Mouse (Mus musculus): ENCODE results near the gene Spata5. TPM values are rescaled to one million over a fixed set of nuclear protein-coding genes. Genes with fewer than 3 reads are reported as not detected.

Spata5 gene
- polyA plus RNA-seq, 1 experiment from 2014 or later = 17.8 TPM

DNA sequence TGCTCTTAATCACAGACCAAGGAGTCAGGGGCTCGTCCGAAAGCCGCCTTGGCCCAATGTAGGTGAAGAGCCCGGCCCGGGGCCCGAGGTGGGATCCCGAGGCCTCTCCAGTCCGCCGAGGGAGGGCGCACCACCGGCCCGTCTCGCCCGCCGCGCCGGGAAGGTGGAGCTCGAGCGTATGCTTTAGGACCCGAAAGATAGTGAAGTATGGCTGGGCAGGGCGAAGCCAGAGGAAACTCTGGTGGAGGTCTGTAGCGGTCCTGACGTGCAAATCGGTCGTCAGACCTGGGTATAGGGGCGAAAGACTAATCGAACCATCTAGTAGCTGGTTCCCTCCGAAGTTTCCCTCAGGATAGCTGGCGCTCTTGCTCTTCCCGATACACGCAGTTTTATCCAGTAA lies 61.6 kb downstream of the Spata5 start:
- H3K9me3 ChIP-seq (replicated peaks) = no peaks in the 10 kb centered on the region
- 90% methylated on average over 31 of the region's 31 CpGs for whole genome bisulfite sequencing (ENCODE audit: insufficient replicate concordance)
- H3K4me1 ChIP-seq (replicated peaks) = peaks cover 25% of the 10 kb centered on the region
- H3K27ac ChIP-seq (replicated peaks) = no peak overlapping the region
- peaks cover 4% of the 10 kb centered on the region; the same call in 1 of the 2 replicates for H3K36me3 ChIP-seq (replicated peaks)
- no peaks in the 10 kb centered on the region for H3K27me3 ChIP-seq
- H3K9ac ChIP-seq = no peak overlapping the region
- no peak overlapping the region for H3K4me2 ChIP-seq
- no peak overlapping the region for H3K4me3 ChIP-seq (replicated peaks)
- ATAC-seq (ENCODE audit: insufficient read depth) = no peak

DNA sequence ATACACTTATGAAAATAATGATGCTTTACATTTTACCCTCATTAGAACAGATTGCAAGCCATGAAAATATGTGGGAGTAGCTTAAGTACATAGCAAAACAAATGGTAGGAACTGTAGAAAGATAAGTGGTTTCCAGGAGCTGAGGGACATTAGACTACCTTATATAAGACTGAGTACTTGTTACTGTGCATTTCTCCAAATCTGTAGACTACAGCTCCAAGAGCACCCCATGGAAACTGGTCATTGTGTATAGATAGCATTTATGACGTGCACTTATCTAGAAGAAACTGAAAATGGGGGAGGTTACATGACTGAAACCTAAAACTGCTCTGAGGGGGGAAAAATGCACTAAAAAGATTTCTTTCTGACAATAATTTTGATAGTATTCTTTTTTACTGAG lies 63.0 kb downstream of the Spata5 start:
- WGBS (ENCODE audit: insufficient replicate concordance) = 21% methylated on average over 1 of the region's 1 CpGs
- peak; percentile 69 for ATAC-seq (ENCODE audit: insufficient read depth)
- no peaks in the 10 kb centered on the region for H3K27me3 ChIP-seq

DNA sequence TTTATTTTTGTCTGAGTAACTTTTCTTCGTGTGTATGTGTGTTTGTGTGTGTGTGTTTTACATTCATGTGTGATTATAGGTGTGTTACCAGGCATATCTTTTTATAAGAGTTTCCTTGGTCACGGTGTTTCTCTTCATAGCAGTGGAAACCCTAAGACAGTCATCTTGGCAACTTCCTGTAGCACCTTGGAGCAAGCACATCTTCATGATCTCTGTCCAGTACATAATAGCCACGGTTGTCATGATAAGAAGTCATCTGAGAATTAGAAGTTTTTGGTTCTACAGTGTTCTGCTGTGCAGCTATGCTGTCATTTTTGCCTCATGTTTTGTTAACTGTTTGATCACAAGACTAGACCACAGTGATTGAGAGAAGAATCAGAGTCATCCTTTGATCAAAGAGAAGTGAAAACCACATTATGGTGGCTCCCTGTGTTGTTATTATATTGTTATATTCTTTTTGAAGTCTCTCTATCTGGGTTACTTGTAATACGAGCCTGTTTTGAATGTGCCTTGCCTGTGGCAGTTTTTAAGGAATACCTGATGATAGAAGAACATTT lies 64.1 kb downstream of the Spata5 start:
- no peak overlapping the region for H3K27ac ChIP-seq (replicated peaks)
- no peak overlapping the region for H3K4me3 ChIP-seq (replicated peaks)
- 69% methylated on average over 4 of the region's 4 CpGs for WGBS (ENCODE audit: insufficient replicate concordance)
- peaks cover 4% of the 10 kb centered on the region; the same call in 1 of the 2 replicates for H3K36me3 ChIP-seq (replicated peaks)
- ATAC-seq (ENCODE audit: insufficient read depth) = no peak
- H3K9me3 ChIP-seq (replicated peaks) = no peaks in the 10 kb centered on the region
- no peak overlapping the region for H3K4me2 ChIP-seq
- no peak overlapping the region for H3K9ac ChIP-seq
- H3K4me1 ChIP-seq (replicated peaks) = peaks cover 35% of the 10 kb centered on the region
- H3K27me3 ChIP-seq = no peaks in the 10 kb centered on the region

More for the DNA sequence above, 63.0 kb downstream of the Spata5 start:
- H3K9me3 ChIP-seq (replicated peaks) = no peaks in the 10 kb centered on the region
- no peak overlapping the region for H3K9ac ChIP-seq
- H3K27ac ChIP-seq (replicated peaks) = peak overlapping the region; percentile 11
- no peak overlapping the region for H3K4me2 ChIP-seq
- H3K4me1 ChIP-seq (replicated peaks) = peaks cover 30% of the 10 kb centered on the region
- H3K36me3 ChIP-seq (replicated peaks) = peaks cover 4% of the 10 kb centered on the region; the same call in 1 of the 2 replicates
- H3K4me3 ChIP-seq (replicated peaks) = no peak overlapping the region

GRCm38 (mm10) chr3:37487639-37488038 lies 67.9 kb downstream of the Spata5 start:
- no peaks in the 10 kb centered on the region for H3K27me3 ChIP-seq
- no peaks in the 10 kb centered on the region for H3K9me3 ChIP-seq (replicated peaks)
- H3K4me3 ChIP-seq (replicated peaks) = no peak overlapping the region
- no peak overlapping the region for H3K4me2 ChIP-seq
- H3K4me1 ChIP-seq (replicated peaks) = peaks cover 31% of the 10 kb centered on the region
- ATAC-seq (ENCODE audit: insufficient read depth) = peak; percentile 70
- H3K9ac ChIP-seq = no peak overlapping the region
- no peaks in the 10 kb centered on the region for H3K36me3 ChIP-seq (replicated peaks)
- H3K27ac ChIP-seq (replicated peaks) = no peak overlapping the region
- 34% methylated on average over 2 of the region's 2 CpGs for WGBS (ENCODE audit: insufficient replicate concordance)

GRCm38 (mm10) chr3:37488173-37488572 lies 68.5 kb downstream of the Spata5 start:
- Histone ChIP-seq H3K4me3 (replicated peaks) (no peak overlapping the region), H3K27ac (replicated peaks) (no peak overlapping the region; the same call in 1 of the 2 replicates), H3K36me3 (replicated peaks) (no peaks in the 10 kb centered on the region), H3K9me3 (replicated peaks) (no peaks in the 10 kb centered on the region), H3K4me1 (replicated peaks) (peaks cover 26% of the 10 kb centered on the region), H3K9ac (no peak overlapping the region), H3K27me3 (no peaks in the 10 kb centered on the region), H3K4me2 (no peak overlapping the region)
- peak; percentile 47 for ATAC-seq (ENCODE audit: insufficient read depth)

- WGBS (ENCODE audit: insufficient replicate concordance) = 55% methylated on average over 3 of the region's 3 CpGs
- Histone ChIP-seq H3K27ac (replicated peaks) (no peak overlapping the region; the same call in 1 of the 2 replicates), H3K9ac (no peak overlapping the region), H3K36me3 (replicated peaks) (no peaks in the 10 kb centered on the region), H3K4me1 (replicated peaks) (peaks cover 22% of the 10 kb centered on the region), H3K4me2 (no peak overlapping the region), H3K4me3 (replicated peaks) (no peak overlapping the region), H3K9me3 (replicated peaks) (no peaks in the 10 kb centered on the region), H3K27me3 (no peaks in the 10 kb centered on the region)
- ATAC-seq (ENCODE audit: insufficient read depth) = no peak
Observed at GRCm38 (mm10) chr3:37490025-37490424, 70.3 kb downstream of the Spata5 start.

- Histone ChIP-seq H3K36me3 (replicated peaks) (no peaks in the 10 kb centered on the region), H3K4me3 (replicated peaks) (no peak overlapping the region), H3K4me1 (replicated peaks) (peaks cover 14% of the 10 kb centered on the region), H3K9ac (no peak overlapping the region), H3K9me3 (replicated peaks) (no peaks in the 10 kb centered on the region), H3K27ac (replicated peaks) (no peak overlapping the region), H3K4me2 (no peak overlapping the region), H3K27me3 (no peaks in the 10 kb centered on the region)
- no peak for ATAC-seq (ENCODE audit: insufficient read depth)
- 56% methylated on average over 1 of the region's 1 CpGs for WGBS (ENCODE audit: insufficient replicate concordance)
Observed at GRCm38 (mm10) chr3:37500939-37501338, 81.2 kb downstream of the Spata5 start.

GRCm38 (mm10) chr3:37502552-37502951 lies 82.9 kb downstream of the Spata5 start:
- no peaks in the 10 kb centered on the region for H3K9me3 ChIP-seq (replicated peaks)
- 59% methylated on average over 2 of the region's 2 CpGs for WGBS (ENCODE audit: insufficient replicate concordance)
- ATAC-seq (ENCODE audit: insufficient read depth) = no peak
- 0 out of 2 replicates have a peak overlapping the region, but pooled peaks have one; percentile 1 for H3K27ac ChIP-seq (replicated peaks)
- peaks cover 14% of the 10 kb centered on the region for H3K4me1 ChIP-seq (replicated peaks)
- no peaks in the 10 kb centered on the region for H3K36me3 ChIP-seq (replicated peaks)
- no peaks in the 10 kb centered on the region for H3K27me3 ChIP-seq
- no peak overlapping the region for H3K4me2 ChIP-seq
- no peak overlapping the region for H3K4me3 ChIP-seq (replicated peaks)
- no peak overlapping the region for H3K9ac ChIP-seq

DNA sequence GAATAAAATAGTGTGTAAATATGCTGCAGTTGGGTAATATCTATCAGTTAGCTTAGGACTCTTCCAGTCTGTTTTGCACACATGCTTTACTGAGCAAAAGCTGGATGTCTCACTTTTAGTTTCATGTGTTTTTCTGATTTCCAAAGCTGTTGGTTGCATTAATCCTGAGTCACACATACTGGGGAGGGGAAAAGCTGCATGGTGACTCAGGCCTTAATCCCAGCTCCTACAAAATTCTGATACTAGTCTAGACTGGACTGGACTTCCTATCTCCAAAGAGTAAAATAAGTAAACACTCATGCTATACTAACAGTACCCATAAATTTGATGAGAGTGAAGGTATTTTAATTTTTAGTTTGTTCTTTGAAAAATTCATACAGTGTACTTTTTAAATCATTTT lies 84.2 kb downstream of the Spata5 start:
- peak; percentile 71 for ATAC-seq (ENCODE audit: insufficient read depth)
- H3K27me3 ChIP-seq = no peaks in the 10 kb centered on the region

GRCm38 (mm10) chr3:37510055-37511032 lies 90.6 kb downstream of the Spata5 start:
- Histone ChIP-seq H3K36me3 (replicated peaks) (no peaks in the 10 kb centered on the region), H3K4me2 (peak overlapping the region; percentile 54), H3K9me3 (replicated peaks) (no peaks in the 10 kb centered on the region), H3K27me3 (no peaks in the 10 kb centered on the region), H3K4me3 (replicated peaks) (no peak overlapping the region), H3K27ac (replicated peaks) (peak overlapping the region; percentile 94), H3K9ac (peak overlapping the region; percentile 25; the same call in 1 of the 2 replicates), H3K4me1 (replicated peaks) (peaks cover 48% of the 10 kb centered on the region)
- peak; percentile 99 for ATAC-seq (ENCODE audit: insufficient read depth)
- 40% methylated on average over 7 of the region's 7 CpGs for WGBS (ENCODE audit: insufficient replicate concordance)

More for the DNA sequence above, 84.2 kb downstream of the Spata5 start:
- H3K36me3 ChIP-seq (replicated peaks) = no peaks in the 10 kb centered on the region
- no peaks in the 10 kb centered on the region for H3K9me3 ChIP-seq (replicated peaks)
- no peak overlapping the region for H3K4me3 ChIP-seq (replicated peaks)
- no peak overlapping the region for H3K4me2 ChIP-seq
- no peak overlapping the region for H3K27ac ChIP-seq (replicated peaks)
- peaks cover 22% of the 10 kb centered on the region for H3K4me1 ChIP-seq (replicated peaks)
- no peak overlapping the region for H3K9ac ChIP-seq

- Histone ChIP-seq H3K9ac (no peak overlapping the region), H3K27me3 (no peaks in the 10 kb centered on the region), H3K27ac (replicated peaks) (peak overlapping the region; percentile 66), H3K36me3 (replicated peaks) (no peaks in the 10 kb centered on the region), H3K4me3 (replicated peaks) (no peak overlapping the region), H3K4me2 (no peak overlapping the region), H3K4me1 (replicated peaks) (peaks cover 51% of the 10 kb centered on the region), H3K9me3 (replicated peaks) (no peaks in the 10 kb centered on the region)
- WGBS (ENCODE audit: insufficient replicate concordance) = 10% methylated on average over 2 of the region's 2 CpGs
- ATAC-seq (ENCODE audit: insufficient read depth) = peak; percentile 78
Observed at GRCm38 (mm10) chr3:37515485-37515884, 95.8 kb downstream of the Spata5 start.
